Mouse (Mus musculus) G1E (cell line): ENCODE measurements around the gene Txndc17. TPM values are rescaled to one million over a fixed set of nuclear protein-coding genes. Genes with fewer than 3 reads are reported as not detected.

ENCODE experiments used
- ATAC-seq: 2 replicates; pipeline ENCODE4 v1.8.0; 2016; ENCODE audit warnings: mild to moderate bottlenecking; ENCODE audit not compliant: insufficient number of reproducible peaks, poor library complexity, low FRiP score, severe bottlenecking; ENCODE audit errors: extremely low read depth
- DNase-seq: peaks from one replicate; pipeline ENCODE4 v3.0.0; 2012; ENCODE audit warnings: low spot score
- H3K27me3 ChIP-seq: 2 replicates; pipeline ENCODE4 v1.6.1; 2012; ENCODE audit warnings: mild to moderate bottlenecking, low read length, inconsistent platforms; ENCODE audit not compliant: insufficient read depth
- H3K36me3 ChIP-seq: replicated peaks from 2 replicates; pipeline ENCODE3; 2012; ENCODE audit warnings: mild to moderate bottlenecking, inconsistent platforms
- H3K4me1 ChIP-seq: 2 replicates; pipeline ENCODE4 v1.6.1; 2012; ENCODE audit warnings: low read depth, low read length, inconsistent platforms, mixed read lengths; ENCODE audit not compliant: insufficient read depth
- H3K4me3 ChIP-seq: 2 replicates; pipeline ENCODE4 v1.5.1; 2012; ENCODE audit warnings: low read depth, mild to moderate bottlenecking, inconsistent platforms, low read length, moderate library complexity, mixed read lengths
- H3K9me3 ChIP-seq: replicated peaks from 2 replicates; pipeline ENCODE4 v1.6.1; 2012; ENCODE audit warnings: inconsistent platforms
- CTCF ChIP-seq: IDR thresholded peaks from 2 replicates; pipeline ENCODE4 v1.5.1; 2012; ENCODE audit warnings: low read depth, low read length, inconsistent platforms, mixed read lengths
- GATA1 ChIP-seq: IDR thresholded peaks from 2 replicates; pipeline ENCODE4 v1.6.1; 2012; ENCODE audit warnings: borderline replicate concordance, low read length, inconsistent platforms, mixed read lengths
- GATA2 ChIP-seq: IDR thresholded peaks from 2 replicates; pipeline ENCODE4 v1.6.1; 2012; ENCODE audit warnings: low read depth, low read length, inconsistent platforms, borderline replicate concordance
- POLR2AphosphoS5 ChIP-seq: IDR thresholded peaks from 2 replicates; pipeline ENCODE4 v1.6.1; 2012; ENCODE audit warnings: low read depth, low read length, inconsistent platforms; ENCODE audit not compliant: insufficient replicate concordance
- TAL1 ChIP-seq: conservative IDR thresholded peaks from 2 replicates; pipeline ENCODE4 v1.6.1; 2012; ENCODE audit warnings: low read depth, low read length, inconsistent platforms, mixed read lengths
- polyA plus RNA-seq: library from polyadenylated mRNA; stranded (reverse); fragments of >175 nt; gene quantifications from 2 replicates; pipeline ENCODE4 v1.2.3, GENCODE M21; 2012
- total RNA-seq, 2 experiments: library from RNA; stranded (forward) in 1 of 2; stranded (reverse) in 1 of 2; fragments of 200-1000 nt in 1 of 2; fragments of >200 nt in 1 of 2; fragmentation: Nextera tagmentation in 1 of 2; gene quantifications; 2 replicates each; pipeline ENCODE4 v1.2.3; 2014 to 2017

Gene Txndc17
- total and polyA plus RNA-seq, 3 experiments, result 31.0 to 112 (median 60.2) TPM

DNA sequence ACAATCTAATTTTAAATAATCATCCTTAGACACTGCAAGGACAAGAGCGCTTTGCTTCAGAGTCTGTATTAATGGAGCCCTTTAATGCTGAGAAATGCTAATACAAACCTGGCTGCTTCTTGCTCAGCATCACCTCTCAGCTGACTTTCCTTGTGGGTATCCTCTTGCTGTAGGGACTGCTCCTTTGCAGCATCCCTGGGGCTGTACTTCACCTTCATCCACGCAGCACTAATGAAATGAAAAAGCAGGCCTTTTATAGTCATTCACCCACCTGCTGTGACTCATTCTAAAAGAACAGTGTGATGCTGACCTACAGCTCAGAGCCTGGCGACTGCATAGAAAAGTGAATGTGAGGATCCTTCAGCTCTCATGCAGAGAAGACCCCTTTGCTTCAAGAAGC, 30.8 kb upstream of the Txndc17 start:
- no peak for ATAC-seq
- Histone ChIP-seq H3K9me3 (no peaks in the 10 kb centered on the region), H3K4me3 (no peak overlapping the region), H3K36me3 (peaks cover 86% of the 10 kb centered on the region), H3K27me3 (no peaks in the 10 kb centered on the region), H3K4me1 (no peaks in the 10 kb centered on the region)
- DNase-seq, result no peak
- TF ChIP-seq TAL1 (no peak), GATA1 (no peak), POLR2AphosphoS5 (no peak), CTCF (no peak), GATA2 (no peak)

DNA sequence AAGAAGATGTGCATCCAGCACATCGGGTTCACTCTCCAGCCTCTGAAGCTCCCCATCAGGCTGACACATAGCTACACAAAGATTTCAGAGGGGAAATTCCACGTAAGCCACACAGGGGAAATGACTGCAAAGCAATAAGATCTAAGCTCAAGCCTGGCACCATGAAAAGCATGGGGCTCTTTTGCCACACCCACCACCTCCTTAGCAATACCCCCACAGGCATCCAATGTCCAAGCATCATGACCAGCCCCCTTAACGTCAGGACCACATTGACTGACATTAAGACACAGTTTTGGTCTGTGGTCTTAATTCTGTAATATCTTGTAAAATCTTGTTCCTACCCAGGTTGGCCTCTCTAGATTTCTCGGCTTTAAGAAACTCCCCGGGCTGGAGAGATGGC, 26.8 kb upstream of the Txndc17 start:
- no peaks in the 10 kb centered on the region for H3K9me3 ChIP-seq
- no peak for DNase-seq
- no peaks in the 10 kb centered on the region for H3K27me3 ChIP-seq
- TF ChIP-seq TAL1 (no peak), CTCF (no peak), POLR2AphosphoS5 (no peak), GATA2 (no peak), GATA1 (no peak)
- no peak overlapping the region for H3K4me3 ChIP-seq
- H3K4me1 ChIP-seq, result no peaks in the 10 kb centered on the region
- ATAC-seq, result no peak
- H3K36me3 ChIP-seq, result peaks cover 76% of the 10 kb centered on the region

DNA sequence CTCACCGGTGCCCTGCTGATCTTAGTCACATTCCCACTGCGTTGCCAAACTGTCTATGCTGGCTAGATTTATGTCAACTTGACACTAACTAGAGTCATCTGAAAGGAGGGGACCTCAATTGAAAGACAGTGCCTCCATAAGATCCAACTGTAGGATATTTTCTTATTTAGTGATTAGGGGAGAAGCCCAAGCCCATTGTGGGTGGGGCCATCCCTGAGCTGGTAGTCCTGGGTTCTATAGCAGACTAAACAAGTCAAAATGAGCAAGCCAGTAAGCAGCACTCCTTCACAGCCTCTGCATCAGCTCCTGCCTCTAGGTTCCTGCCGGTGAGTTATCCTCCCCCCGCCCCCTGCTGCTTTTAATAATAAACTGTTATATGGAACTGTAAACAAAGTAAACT, 26.2 kb upstream of the Txndc17 start:
- ATAC-seq (no peak), DNase-seq (no peak)
- TF ChIP-seq GATA2, result no peak
- no peak for TF ChIP-seq POLR2AphosphoS5
- no peak for TF ChIP-seq GATA1
- TF ChIP-seq TAL1, result no peak
- no peak for TF ChIP-seq CTCF
- Histone ChIP-seq H3K27me3 (no peaks in the 10 kb centered on the region), H3K4me3 (no peak overlapping the region), H3K9me3 (no peaks in the 10 kb centered on the region), H3K36me3 (peaks cover 76% of the 10 kb centered on the region), H3K4me1 (no peaks in the 10 kb centered on the region)

DNA sequence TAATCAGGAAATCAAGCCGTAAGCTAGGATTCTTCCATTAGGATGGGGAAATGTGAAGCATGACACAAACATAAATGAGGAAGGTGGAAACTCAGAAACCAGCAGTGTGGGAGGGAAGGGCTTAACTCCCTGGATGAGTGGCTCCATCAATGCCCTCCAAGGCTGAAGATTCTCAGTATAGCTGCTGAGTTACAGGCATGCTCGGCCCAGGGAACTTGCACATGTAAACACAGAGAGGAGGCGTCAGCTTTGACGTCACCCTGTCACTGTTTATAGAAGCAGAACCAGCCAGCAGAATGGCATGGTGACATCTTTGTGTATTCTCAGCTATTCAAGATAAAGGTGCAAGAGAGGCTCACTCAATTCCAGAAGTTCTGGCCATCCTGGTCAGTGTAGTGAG, 23.1 kb upstream of the Txndc17 start:
- TF ChIP-seq POLR2AphosphoS5 (no peak), CTCF (no peak)
- no peak for ATAC-seq
- Histone ChIP-seq H3K9me3 (no peaks in the 10 kb centered on the region), H3K4me3 (no peak overlapping the region), H3K36me3 (peaks cover 74% of the 10 kb centered on the region), H3K4me1 (no peaks in the 10 kb centered on the region), H3K27me3 (no peaks in the 10 kb centered on the region)
- no peak for DNase-seq

DNA sequence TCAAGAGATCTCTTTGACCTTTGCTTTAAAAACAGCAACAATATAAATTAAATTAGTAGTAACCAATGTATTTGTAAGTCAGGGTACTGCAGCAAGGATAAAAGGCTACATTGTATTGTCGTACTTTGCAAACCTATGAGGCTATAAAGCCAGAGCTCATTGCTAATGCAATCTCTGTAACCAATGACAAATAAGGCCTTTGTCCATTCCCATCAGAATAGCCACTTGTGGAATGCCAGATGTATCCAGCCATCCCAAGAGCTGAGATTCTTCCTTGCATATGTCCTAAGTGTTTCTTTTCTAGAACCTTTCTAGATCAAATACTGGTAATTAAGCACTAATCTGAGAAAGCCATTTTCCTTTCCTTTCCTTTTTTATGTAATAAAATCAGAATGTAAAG, 16.5 kb upstream of the Txndc17 start:
- no peak for ATAC-seq
- no peaks in the 10 kb centered on the region for H3K27me3 ChIP-seq
- TF ChIP-seq GATA2, result no peak
- no peak for TF ChIP-seq TAL1
- TF ChIP-seq CTCF, result no peak
- TF ChIP-seq POLR2AphosphoS5, result no peak
- TF ChIP-seq GATA1, result no peak
- H3K36me3 ChIP-seq, result peaks cover 65% of the 10 kb centered on the region
- DNase-seq, result no peak
- H3K9me3 ChIP-seq, result no peaks in the 10 kb centered on the region
- H3K4me1 ChIP-seq, result no peaks in the 10 kb centered on the region
- no peak overlapping the region for H3K4me3 ChIP-seq

GRCm38 (mm10) chr11:72194259-72194658, 13.1 kb upstream of the Txndc17 start:
- TF ChIP-seq CTCF, result no peak
- TF ChIP-seq GATA2, result no peak
- TF ChIP-seq POLR2AphosphoS5, result no peak
- no peak for TF ChIP-seq TAL1
- TF ChIP-seq GATA1, result no peak
- DNase-seq (no peak), ATAC-seq (no peak)
- H3K9me3 ChIP-seq, result no peaks in the 10 kb centered on the region
- no peak overlapping the region for H3K4me3 ChIP-seq
- no peaks in the 10 kb centered on the region for H3K4me1 ChIP-seq
- peaks cover 64% of the 10 kb centered on the region for H3K36me3 ChIP-seq
- H3K27me3 ChIP-seq, result no peaks in the 10 kb centered on the region

- H3K36me3 ChIP-seq, result peaks cover 57% of the 10 kb centered on the region
- no peaks in the 10 kb centered on the region for H3K27me3 ChIP-seq
These were observed 10.8 kb upstream of the Txndc17 start for GRCm38 (mm10) chr11:72196506-72196905.

More at GRCm38 (mm10) chr11:72196506-72196905, 10.8 kb upstream of the Txndc17 start:
- Histone ChIP-seq H3K9me3 (no peaks in the 10 kb centered on the region), H3K4me1 (no peaks in the 10 kb centered on the region), H3K4me3 (no peak overlapping the region)
- TF ChIP-seq POLR2AphosphoS5 (no peak), GATA1 (no peak), CTCF (no peak), TAL1 (no peak), GATA2 (no peak)
- ATAC-seq (no peak; the same call in 1 of the 2 replicates), DNase-seq (no peak)
